Mouse (Mus musculus) natural killer cell, adult 2 months (primary cell): Measurements from ENCODE around the gene 2010109A12Rik.

Source experiments
- DNase-seq, 2 experiments: peaks; one replicate each; pipeline ENCODE4 v3.0.0; 2022; ENCODE audit warnings: low spot score in 2 of 2

Gene 2010109A12Rik

GRCm38 (mm10) chr5:93206109-93207005, at the start of gene 2010109A12Rik, which contains the start of gene Ccni:
2010109A12Rik (plus strand) TSS chr5:93206518.
Ccni (minus strand) TSS chr5:93206495.
- peak; percentile 94 to 96 for DNase-seq

DNA sequence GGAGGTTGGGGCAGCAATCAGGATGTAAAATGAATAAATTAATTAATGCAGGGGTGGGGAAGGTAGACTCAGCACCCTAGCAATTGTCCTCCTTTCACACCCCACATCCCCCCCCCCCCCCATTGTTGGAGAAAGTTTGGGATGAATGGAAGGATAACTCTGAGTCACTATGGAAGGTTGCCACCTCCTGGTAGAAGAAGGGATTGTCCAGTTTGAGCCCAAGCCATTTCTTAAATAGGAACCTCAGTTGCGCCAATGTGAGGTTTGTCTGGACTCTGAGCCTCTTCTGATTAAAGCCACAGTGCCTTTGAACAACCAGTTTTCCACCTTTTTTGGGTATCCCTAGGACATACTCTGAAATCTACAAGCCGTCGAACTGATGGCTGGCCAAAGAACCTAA, 42.8 kb upstream of the 2010109A12Rik start:
- peak in 1 of 2 experiments; percentile 12 for DNase-seq

DNA sequence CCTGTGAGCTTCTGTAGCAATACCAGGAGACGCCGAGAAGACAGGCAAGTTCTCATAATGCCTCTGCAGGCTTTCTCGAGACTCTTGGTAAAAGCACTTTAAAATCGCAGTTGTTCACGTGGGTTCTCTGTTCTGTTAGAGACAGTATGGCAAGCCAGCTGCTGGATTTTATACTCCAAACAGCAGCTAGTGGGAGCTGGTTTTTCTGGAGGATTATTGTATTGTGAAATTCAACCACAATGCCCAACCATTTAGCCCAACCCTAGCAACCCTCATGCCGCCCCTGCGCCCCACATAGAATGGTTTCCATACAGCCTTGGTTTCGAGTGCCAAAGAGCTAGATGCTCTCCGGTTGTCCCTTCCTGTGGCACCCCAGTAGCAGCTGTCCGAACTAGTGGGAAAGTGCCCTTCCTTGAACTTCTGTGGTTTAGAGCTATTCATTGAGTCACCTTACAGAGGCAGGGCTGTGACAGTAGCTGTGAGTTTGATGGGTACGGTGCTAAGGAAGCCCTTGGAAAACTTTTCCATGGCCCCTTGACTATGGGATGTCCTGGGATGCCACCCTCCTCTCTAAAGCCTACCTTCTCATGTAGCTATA, 38.3 kb upstream of the 2010109A12Rik start:
- DNase-seq, result no peak

GRCm38 (mm10) chr5:93168654-93169053, 37.7 kb upstream of the 2010109A12Rik start:
- no peak for DNase-seq

- no peak for DNase-seq
These were observed 34.9 kb upstream of the 2010109A12Rik start for GRCm38 (mm10) chr5:93171420-93171819.

GRCm38 (mm10) chr5:93172536-93172935, 33.8 kb upstream of the 2010109A12Rik start:
- no peak for DNase-seq

GRCm38 (mm10) chr5:93174675-93175074, 31.6 kb upstream of the 2010109A12Rik start:
- DNase-seq, result no peak

DNA sequence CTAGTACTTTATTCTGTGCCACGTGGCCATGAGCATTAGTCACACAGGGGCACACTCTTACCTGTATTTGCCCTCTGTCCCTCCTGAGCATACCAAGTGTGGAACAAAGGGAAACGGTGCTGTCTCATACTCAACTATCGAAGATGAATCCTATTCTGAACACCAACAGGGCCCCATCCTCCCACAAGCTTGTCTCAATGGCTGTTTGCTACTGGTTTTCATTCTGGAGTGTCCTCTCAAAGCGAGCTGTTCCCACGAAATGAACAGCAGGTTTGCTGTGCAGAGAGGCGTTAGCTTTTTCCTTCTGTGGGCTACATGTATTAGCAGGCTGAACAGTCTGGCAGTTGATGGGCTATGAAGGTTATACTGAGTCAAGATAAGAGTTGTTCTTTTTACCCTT, 27.7 kb upstream of the 2010109A12Rik start:
- no peak for DNase-seq

DNA sequence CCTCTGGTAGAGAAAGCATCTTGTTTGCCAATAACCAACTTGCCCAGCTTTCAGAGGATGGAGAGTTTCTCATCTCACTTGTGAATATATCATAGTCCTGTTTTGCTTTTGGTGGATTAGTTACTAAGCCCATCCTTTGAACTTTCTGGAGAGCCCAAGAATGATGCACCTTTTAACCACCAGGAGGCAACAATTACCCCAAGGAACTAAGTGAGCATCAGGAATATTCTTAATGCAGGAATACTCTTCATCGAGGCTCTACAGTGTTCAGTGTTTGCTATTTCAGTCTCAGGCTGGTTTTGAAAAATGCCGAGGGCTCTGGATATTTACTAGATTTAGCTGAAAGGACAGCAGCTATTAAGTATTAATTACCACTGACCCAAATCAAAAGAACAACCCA, 26.1 kb upstream of the 2010109A12Rik start:
- no peak for DNase-seq

DNA sequence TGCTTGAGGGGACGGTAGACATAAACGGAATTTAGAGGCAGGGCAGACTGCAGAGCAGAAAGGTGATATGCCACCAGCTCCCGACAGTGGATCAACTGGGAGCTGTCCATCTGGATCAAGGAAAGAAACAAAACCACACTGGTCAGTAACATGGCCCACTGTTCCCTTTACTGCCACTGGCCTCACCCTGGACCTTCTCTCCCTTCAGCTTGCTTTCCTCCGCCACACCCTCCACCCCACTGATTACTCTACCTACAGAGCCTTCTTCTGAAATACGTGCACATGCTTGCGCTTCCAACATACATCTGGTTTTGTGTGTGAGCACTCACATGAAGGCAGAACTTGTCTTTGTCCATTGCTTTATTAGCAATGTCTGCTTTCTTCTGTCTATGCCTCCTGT, 23.0 kb upstream of the 2010109A12Rik start:
- no peak for DNase-seq

DNA sequence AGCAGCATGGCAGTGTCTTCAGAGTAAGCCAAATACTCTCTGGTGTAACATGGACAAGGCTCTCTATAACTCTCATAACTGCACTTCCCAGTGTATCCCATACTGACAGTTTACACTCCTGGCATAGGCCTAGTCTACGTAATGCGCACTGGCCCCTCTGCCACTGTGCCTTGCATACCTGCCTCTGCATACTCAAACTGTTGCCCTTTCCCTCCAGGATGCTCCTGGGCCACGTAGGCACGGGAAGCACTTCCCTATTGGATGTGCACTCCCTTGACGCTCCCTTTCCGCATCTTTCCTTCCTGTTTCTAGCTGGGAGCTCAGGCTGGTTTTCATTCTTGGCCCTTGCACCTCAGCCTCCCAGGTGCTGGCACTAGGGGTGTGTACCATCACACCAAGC, 21.8 kb upstream of the 2010109A12Rik start:
- no peak for DNase-seq

DNA sequence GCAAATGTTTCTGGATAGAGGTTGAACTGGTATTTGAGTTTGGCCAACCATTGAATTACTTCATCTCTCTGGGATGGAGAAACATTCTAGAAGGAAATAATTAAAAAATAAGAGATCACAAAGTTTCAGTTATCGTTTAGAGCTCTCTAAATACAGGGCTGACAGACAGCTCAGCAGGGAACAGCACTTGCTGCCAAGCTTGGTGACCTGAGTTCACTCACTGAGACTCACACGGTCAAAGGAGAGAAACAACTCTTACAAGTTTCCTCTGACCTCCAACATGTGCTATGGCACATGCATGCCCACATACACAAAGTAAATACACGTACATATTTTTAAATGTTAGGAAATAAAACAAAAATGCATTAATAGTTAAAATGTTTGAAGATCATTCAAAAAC, 16.7 kb upstream of the 2010109A12Rik start:
- DNase-seq, result no peak

GRCm38 (mm10) chr5:93190428-93190827, 15.9 kb upstream of the 2010109A12Rik start:
- no peak for DNase-seq

DNA sequence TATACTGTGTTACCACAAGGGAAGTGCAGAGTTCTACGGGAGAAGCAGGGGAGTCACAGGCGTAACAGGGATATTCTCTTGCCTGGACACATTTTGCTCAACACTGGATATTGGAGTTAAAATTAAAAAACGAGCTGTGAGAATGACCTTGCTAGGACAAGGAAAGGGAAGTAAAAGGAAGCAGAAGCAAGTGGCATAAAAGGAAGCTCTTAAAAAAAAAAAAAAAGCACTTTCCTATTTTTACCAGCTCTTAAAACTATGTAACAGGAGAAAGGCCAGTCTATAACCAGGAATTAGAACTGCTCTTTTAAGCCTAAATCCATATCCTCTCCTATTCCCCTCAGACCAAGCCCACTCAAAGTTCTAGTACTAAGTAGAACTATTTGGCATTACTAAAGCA, 8.1 kb upstream of the 2010109A12Rik start:
- no peak for DNase-seq

GRCm38 (mm10) chr5:93201181-93201580, 5.1 kb upstream of the 2010109A12Rik start:
- DNase-seq, result no peak

DNA sequence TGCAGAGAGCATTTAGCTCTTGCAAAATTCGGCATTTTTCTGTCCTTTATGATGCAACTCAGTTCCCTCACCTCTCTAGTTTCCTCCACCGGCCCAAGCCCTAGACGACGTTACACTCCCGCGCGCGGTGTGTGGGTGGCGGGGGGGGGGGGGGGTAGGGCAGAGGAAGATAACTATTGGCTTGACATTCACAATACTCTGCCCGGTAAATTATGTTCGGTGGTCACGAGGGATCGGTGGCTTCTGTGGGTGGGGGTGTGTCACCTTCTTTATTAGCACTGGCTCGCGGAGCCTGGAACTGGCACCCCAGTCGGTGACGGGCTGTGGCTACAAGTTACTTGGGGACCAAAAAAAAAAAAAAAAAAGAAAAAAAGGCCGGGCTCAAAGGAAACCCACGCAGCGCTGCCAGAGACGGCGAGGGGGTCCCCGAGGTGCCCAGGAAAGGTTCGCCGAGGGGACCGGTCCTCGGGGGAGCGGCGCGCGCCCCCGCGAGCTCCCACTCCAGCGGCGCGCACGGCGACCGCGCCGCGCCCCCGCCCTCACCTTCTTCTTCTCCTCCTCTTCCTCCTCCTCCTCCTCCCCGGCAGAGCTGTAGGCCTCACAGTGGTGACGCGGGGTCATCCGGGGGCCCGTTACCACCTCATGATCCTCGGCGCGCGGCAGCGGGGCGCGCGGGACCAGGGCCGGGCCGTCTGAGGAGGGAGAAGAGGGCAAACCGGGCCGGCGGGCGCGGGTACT, 778 bp upstream of the 2010109A12Rik start:
- DNase-seq, result peak; percentile 72 to 73

DNA sequence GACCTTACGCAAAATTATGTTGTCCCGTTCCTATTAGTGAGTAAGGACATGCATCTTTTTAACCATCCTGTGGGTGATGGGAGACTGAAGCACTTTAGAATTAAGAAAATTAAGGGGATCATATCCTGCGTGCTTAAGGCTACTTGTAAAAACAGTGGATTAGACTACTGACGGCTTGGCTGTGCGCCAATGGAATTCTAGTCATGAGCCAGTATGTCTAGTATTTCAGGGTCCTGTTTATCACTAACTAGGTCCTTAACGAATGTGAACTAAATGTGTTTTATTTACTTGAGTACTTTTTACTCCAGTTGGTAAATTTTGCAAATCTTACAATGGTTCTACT, 659 bp downstream of the 2010109A12Rik start:
- no peak for DNase-seq

DNA sequence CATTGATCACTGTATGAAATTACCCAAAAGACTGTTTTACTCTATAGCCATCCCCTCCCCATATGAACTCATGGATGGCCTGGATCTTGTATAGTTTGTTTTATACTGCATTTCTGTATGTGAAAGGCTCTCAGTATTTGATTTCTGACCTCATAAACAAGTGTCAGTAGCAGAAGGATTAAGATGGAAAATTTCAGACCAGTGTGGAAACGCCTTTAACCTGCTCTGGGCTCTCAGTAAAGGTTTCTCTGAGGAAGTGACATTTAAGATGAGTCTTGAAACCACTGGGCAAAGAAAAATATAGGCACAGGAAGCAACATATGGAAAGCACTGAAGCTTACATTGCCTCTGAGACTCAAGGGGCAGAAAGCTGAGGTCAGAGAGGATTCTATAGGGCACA, 1.2 kb downstream of the 2010109A12Rik start:
- no peak for DNase-seq

DNA sequence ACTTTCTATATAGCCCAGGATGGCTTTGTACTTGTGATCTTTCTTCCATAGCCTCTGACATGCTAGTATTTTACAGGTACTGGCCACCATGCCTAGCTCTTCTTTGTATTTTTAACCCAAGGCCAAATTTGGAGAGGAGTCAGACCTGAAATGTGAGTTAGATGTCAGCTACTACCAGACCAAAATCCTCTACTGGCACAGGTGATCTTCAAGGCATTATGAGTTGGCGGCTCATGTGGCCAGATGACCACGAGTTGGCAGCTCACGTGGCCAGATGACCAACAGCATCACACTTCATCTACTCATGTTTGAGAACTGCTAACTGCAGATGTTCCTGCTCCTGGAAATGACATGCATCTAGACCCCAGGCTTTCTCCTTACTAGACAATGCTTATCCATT, 12.1 kb downstream of the 2010109A12Rik start:
- no peak for DNase-seq

DNA sequence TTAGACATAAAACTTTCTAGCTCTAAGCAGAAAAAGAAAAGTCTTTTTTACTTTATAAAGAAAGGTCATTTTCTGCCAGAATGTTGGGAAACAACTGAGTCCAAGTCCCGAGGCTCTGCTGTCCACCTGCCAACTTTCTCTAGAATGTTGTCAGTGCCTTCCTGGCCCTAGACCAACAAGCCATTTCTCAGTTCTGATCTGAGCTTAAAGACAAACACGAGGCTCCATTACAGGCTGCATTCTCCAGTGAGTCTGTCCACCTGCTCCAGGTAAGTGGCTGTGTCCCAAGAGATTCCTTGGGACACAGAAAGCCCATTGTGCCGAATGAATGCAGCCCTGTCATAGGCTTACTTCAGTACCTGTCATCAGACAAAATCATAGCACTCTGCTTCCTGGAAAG, 15.3 kb downstream of the 2010109A12Rik start:
- DNase-seq, result no peak

DNA sequence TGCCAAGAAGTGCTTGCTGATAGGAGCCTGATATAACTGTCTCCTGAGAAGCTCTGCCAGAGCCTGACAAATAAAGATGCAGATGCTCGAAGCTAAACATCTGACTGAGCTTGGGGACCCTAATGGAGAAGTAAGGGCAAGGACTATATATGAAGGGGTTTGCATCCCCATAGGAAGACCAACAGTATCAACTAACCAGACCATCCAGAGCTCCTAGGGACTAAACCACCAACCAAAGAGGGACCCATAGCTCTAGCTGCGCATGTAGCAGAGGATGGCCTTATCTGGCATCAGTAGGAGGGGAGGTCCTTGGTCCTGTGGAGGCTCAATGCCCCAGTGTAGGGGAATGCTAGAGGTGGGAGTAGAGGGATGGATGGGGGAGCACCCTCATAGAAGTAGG, 18.2 kb downstream of the 2010109A12Rik start:
- DNase-seq, result no peak

DNA sequence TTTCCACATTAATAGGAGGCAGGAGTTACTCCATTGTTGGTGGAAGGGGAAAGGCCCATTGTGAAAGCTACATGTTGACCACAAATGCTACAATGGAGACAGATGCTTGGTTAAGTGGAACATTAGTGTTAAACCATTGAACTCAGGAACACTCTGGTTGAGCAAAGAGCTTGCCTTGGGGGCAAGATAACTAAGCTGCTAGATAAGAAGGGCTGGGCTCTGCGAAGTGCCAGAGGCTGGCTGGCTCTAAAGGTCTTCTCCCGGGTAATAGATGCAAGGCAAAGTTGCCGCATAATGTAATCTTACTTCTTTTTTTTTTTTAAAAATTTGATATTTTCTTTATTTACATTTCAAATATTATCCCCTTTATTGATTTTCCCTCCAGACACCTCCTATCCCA, 20.8 kb downstream of the 2010109A12Rik start:
- DNase-seq, result no peak

GRCm38 (mm10) chr5:93229527-93229926, 23.2 kb downstream of the 2010109A12Rik start:
- no peak for DNase-seq
